Mouse (Mus musculus) forebrain, embryonic 12.5 days (tissue): Measurements from ENCODE around the gene Ankdd1a. TPM values are rescaled to one million over a fixed set of nuclear protein-coding genes. Genes with fewer than 3 reads are reported as not detected.

ENCODE experiments used
- ATAC-seq: fragments of 200-750 bp; cut with Nextera tagmentation; 2 replicates; pipeline ENCODE4 v1.8.0; 2017; ENCODE audit warnings: moderate TSS enrichment; ENCODE audit not compliant: low FRiP score
- H3K27ac ChIP-seq: fragments of 300-500 bp; sonication (generic); 2 replicates; pipeline ENCODE4 v1.5.1; 2016; ENCODE audit warnings: mild to moderate bottlenecking
- H3K27me3 ChIP-seq: fragments of 300-500 bp; sonication (generic); 2 replicates; pipeline ENCODE4 v1.6.1; 2016; ENCODE audit warnings: mild to moderate bottlenecking
- H3K36me3 ChIP-seq: fragments of 300-500 bp; sonication (generic); replicated peaks from 2 replicates; pipeline ENCODE4 v1.6.1; 2016; ENCODE audit warnings: mild to moderate bottlenecking
- H3K4me1 ChIP-seq: fragments of 300-500 bp; sonication (generic); 2 replicates; pipeline ENCODE4 v1.6.1; 2016
- H3K4me2 ChIP-seq: fragments of 300-500 bp; sonication (generic); 2 replicates; pipeline ENCODE4 v1.6.1; 2016; ENCODE audit warnings: mild to moderate bottlenecking, moderate library complexity
- H3K4me3 ChIP-seq: fragments of 300-500 bp; sonication (generic); replicated peaks from 2 replicates; pipeline ENCODE4 v1.5.1; 2016; ENCODE audit warnings: mild to moderate bottlenecking
- H3K9ac ChIP-seq: fragments of 300-500 bp; sonication (generic); 2 replicates; pipeline ENCODE4 v1.6.1; 2016; ENCODE audit warnings: mild to moderate bottlenecking
- H3K9me3 ChIP-seq: fragments of 300-500 bp; sonication (generic); 2 replicates; pipeline ENCODE4 v1.6.1; 2016
- WGBS: fragments of 180-500 bp; shearing (Covaris S2); methylation state at CpG from one replicate; pipeline ENCODE4 v1.1.7; 2016; 5-methylcytosine and 5-hydroxymethylcytosine counted together
- polyA plus RNA-seq: library from polyadenylated mRNA; unstranded; fragments of >200 nt; fragmentation: Nextera tagmentation; extraction: Ambion mirVana; gene quantifications from 2 replicates; pipeline ENCODE4 v1.2.1, GENCODE M21; 2016

Gene Ankdd1a
- polyA plus RNA-seq, 1 experiment from 2014 or later = 0.18 TPM

GRCm38 (mm10) chr9:65539697-65540096 lies 19.7 kb upstream of the Ankdd1a start:
- Histone ChIP-seq H3K4me3 (no peak overlapping the region), H3K4me2 (no peak overlapping the region), H3K27me3 (no peaks in the 10 kb centered on the region), H3K9ac (no peak overlapping the region), H3K36me3 (no peaks in the 10 kb centered on the region), H3K27ac (no peak overlapping the region), H3K4me1 (no peaks in the 10 kb centered on the region), H3K9me3 (no peaks in the 10 kb centered on the region)
- no peak for ATAC-seq
- WGBS = 89% methylated on average over 9 of the region's 9 CpGs

- H3K27ac ChIP-seq = no peak overlapping the region
- H3K9ac ChIP-seq = no peak overlapping the region
- no peak overlapping the region for H3K4me3 ChIP-seq
- 90% methylated on average over 8 of the region's 8 CpGs for WGBS
- no peaks in the 10 kb centered on the region for H3K4me1 ChIP-seq
- H3K4me2 ChIP-seq = no peak overlapping the region
- no peaks in the 10 kb centered on the region for H3K36me3 ChIP-seq
- no peaks in the 10 kb centered on the region for H3K9me3 ChIP-seq
- ATAC-seq = no peak
- H3K27me3 ChIP-seq = no peaks in the 10 kb centered on the region
Measured at GRCm38 (mm10) chr9:65537901-65538630, 18.1 kb upstream of the Ankdd1a start.

GRCm38 (mm10) chr9:65536491-65536890 lies 16.5 kb upstream of the Ankdd1a start:
- Histone ChIP-seq H3K36me3 (no peaks in the 10 kb centered on the region), H3K4me1 (no peaks in the 10 kb centered on the region), H3K4me3 (no peak overlapping the region), H3K9me3 (no peaks in the 10 kb centered on the region), H3K9ac (no peak overlapping the region), H3K27me3 (no peaks in the 10 kb centered on the region), H3K4me2 (no peak overlapping the region), H3K27ac (no peak overlapping the region)
- WGBS = 75% methylated on average over 4 of the region's 4 CpGs
- no peak for ATAC-seq

- Histone ChIP-seq H3K4me3 (no peak overlapping the region), H3K9ac (no peak overlapping the region), H3K4me1 (no peaks in the 10 kb centered on the region), H3K27me3 (no peaks in the 10 kb centered on the region), H3K9me3 (no peaks in the 10 kb centered on the region), H3K4me2 (no peak overlapping the region), H3K36me3 (no peaks in the 10 kb centered on the region), H3K27ac (no peak overlapping the region)
- WGBS = 90% methylated on average over 10 of the region's 11 CpGs
- ATAC-seq = no peak
Measured at GRCm38 (mm10) chr9:65535789-65536469, 15.9 kb upstream of the Ankdd1a start.

- no peaks in the 10 kb centered on the region for H3K9me3 ChIP-seq
- 82% methylated on average over 3 of the region's 3 CpGs for WGBS
- no peak overlapping the region for H3K9ac ChIP-seq
- H3K4me1 ChIP-seq = no peaks in the 10 kb centered on the region
- no peak overlapping the region for H3K4me2 ChIP-seq
- no peak for ATAC-seq
- H3K27me3 ChIP-seq = no peaks in the 10 kb centered on the region
- H3K36me3 ChIP-seq = no peaks in the 10 kb centered on the region
- no peak overlapping the region for H3K4me3 ChIP-seq
- H3K27ac ChIP-seq = no peak overlapping the region
Measured at GRCm38 (mm10) chr9:65535191-65535722, 15.3 kb upstream of the Ankdd1a start.

GRCm38 (mm10) chr9:65534111-65534510 lies 14.1 kb upstream of the Ankdd1a start:
- no peak overlapping the region for H3K27ac ChIP-seq
- H3K27me3 ChIP-seq = no peaks in the 10 kb centered on the region
- no peak overlapping the region for H3K4me3 ChIP-seq
- no peaks in the 10 kb centered on the region for H3K9me3 ChIP-seq
- H3K9ac ChIP-seq = no peak overlapping the region
- no peaks in the 10 kb centered on the region for H3K4me1 ChIP-seq
- 77% methylated on average over 3 of the region's 3 CpGs for WGBS
- no peaks in the 10 kb centered on the region for H3K36me3 ChIP-seq
- no peak overlapping the region for H3K4me2 ChIP-seq
- no peak for ATAC-seq

- H3K36me3 ChIP-seq = no peaks in the 10 kb centered on the region
- no peak overlapping the region for H3K9ac ChIP-seq
- no peak overlapping the region for H3K4me2 ChIP-seq
- H3K4me1 ChIP-seq = no peaks in the 10 kb centered on the region
- no peaks in the 10 kb centered on the region for H3K27me3 ChIP-seq
- H3K9me3 ChIP-seq = no peaks in the 10 kb centered on the region
- 89% methylated on average over 8 of the region's 8 CpGs for WGBS
- no peak for ATAC-seq
- H3K4me3 ChIP-seq = no peak overlapping the region
- no peak overlapping the region for H3K27ac ChIP-seq
Measured at GRCm38 (mm10) chr9:65532986-65533385, 13.0 kb upstream of the Ankdd1a start.

- Histone ChIP-seq H3K36me3 (no peaks in the 10 kb centered on the region), H3K4me3 (no peak overlapping the region), H3K27me3 (no peaks in the 10 kb centered on the region), H3K4me2 (no peak overlapping the region), H3K9ac (no peak overlapping the region), H3K4me1 (no peaks in the 10 kb centered on the region), H3K9me3 (no peaks in the 10 kb centered on the region), H3K27ac (no peak overlapping the region)
- 87% methylated on average over 5 of the region's 5 CpGs for WGBS
- no peak for ATAC-seq
Measured at GRCm38 (mm10) chr9:65531283-65531682, 11.3 kb upstream of the Ankdd1a start.

GRCm38 (mm10) chr9:65529659-65530058 lies 9.7 kb upstream of the Ankdd1a start:
- no peaks in the 10 kb centered on the region for H3K36me3 ChIP-seq
- WGBS = 59% methylated on average over 8 of the region's 8 CpGs
- ATAC-seq = no peak
- H3K9me3 ChIP-seq = no peaks in the 10 kb centered on the region
- no peaks in the 10 kb centered on the region for H3K4me1 ChIP-seq
- H3K27ac ChIP-seq = no peak overlapping the region
- H3K9ac ChIP-seq = no peak overlapping the region
- no peaks in the 10 kb centered on the region for H3K27me3 ChIP-seq
- no peak overlapping the region for H3K4me3 ChIP-seq
- H3K4me2 ChIP-seq = no peak overlapping the region

- Histone ChIP-seq H3K27ac (no peak overlapping the region), H3K9me3 (no peaks in the 10 kb centered on the region)
Measured at GRCm38 (mm10) chr9:65528417-65529038, 8.5 kb upstream of the Ankdd1a start.

GRCm38 (mm10) chr9:65525445-65526195 lies 5.6 kb upstream of the Ankdd1a start:
- H3K27ac ChIP-seq = no peak overlapping the region
- H3K9ac ChIP-seq = no peak overlapping the region
- 0 out of 2 replicates have a peak, but pooled peaks cover 5% of the 10 kb centered on the region for H3K27me3 ChIP-seq
- H3K4me2 ChIP-seq = no peak overlapping the region
- no peak for ATAC-seq
- no peak overlapping the region for H3K4me3 ChIP-seq
- H3K9me3 ChIP-seq = no peaks in the 10 kb centered on the region
- H3K36me3 ChIP-seq = no peaks in the 10 kb centered on the region
- peaks cover 6% of the 10 kb centered on the region for H3K4me1 ChIP-seq
- 88% methylated on average over 10 of the region's 10 CpGs for whole genome bisulfite sequencing

More at GRCm38 (mm10) chr9:65528417-65529038, 8.5 kb upstream of the Ankdd1a start:
- H3K4me1 ChIP-seq = peaks cover 4% of the 10 kb centered on the region
- ATAC-seq = no peak
- 82% methylated on average over 6 of the region's 6 CpGs for WGBS
- no peak overlapping the region for H3K4me3 ChIP-seq
- no peak overlapping the region for H3K9ac ChIP-seq
- no peaks in the 10 kb centered on the region for H3K27me3 ChIP-seq
- no peak overlapping the region for H3K4me2 ChIP-seq
- no peaks in the 10 kb centered on the region for H3K36me3 ChIP-seq
